In genomic region chr5:119739386-119739785, GRCm38 (mm10) we compare ENCODE assay signal across 1 mouse cellular context.
TF ChIP-seq lines count a peak whose summit lies in the region.

No protein-coding gene starts in this region.

TF ChIP-seq in MEL, 35 proteins besides CTCF, POLR2A, EP300 and RAD21 (continued from another document):
- TF ChIP-seq MAZ (IDR thresholded peaks at IDR 0.05; ENCODE audit: low read depth, low read length) (no peak), MYC (IDR thresholded peaks at IDR 0.05; ENCODE audit: low read depth, low read length) (no peak), USF2 (IDR thresholded peaks at IDR 0.05; ENCODE audit: borderline replicate concordance in 1 of 2, insufficient read depth in 1 of 2, low read depth in 1 of 2, low read length in 2 of 2) (no peak), SMC3 (IDR thresholded peaks at IDR 0.05; ENCODE audit: low read depth, low read length) (no peak), ZKSCAN1 (IDR thresholded peaks at IDR 0.05; ENCODE audit: low read depth, low read length) (no peak), KAT2A (conservative IDR thresholded peaks at IDR 0.05; ENCODE audit: low read depth, low read length) (no peak), MAFK (IDR thresholded peaks at IDR 0.05; ENCODE audit: borderline replicate concordance, low read depth, low read length) (no peak), MXI1 (IDR thresholded peaks at IDR 0.05; ENCODE audit: low read depth, low read length) (no peak), TBP (IDR thresholded peaks at IDR 0.05; ENCODE audit: low read depth, low read length) (no peak), CHD2 (IDR thresholded peaks at IDR 0.05; ENCODE audit: low read length) (no peak)
